In genomic region chr13:37345823-37346222, GRCm38 (mm10) we compare ENCODE assay signal across 17 mouse cellular contexts. TPM values are rescaled to one million over a fixed set of nuclear protein-coding genes. Genes with fewer than 3 reads are reported as not detected.
DNase-seq lines count a peak whose midpoint lies in the region; ATAC-seq and TF ChIP-seq lines count a peak whose summit lies in the region.
"Had no signal": no experiment of that assay in that cellular context is flagged by ENCODE, and none has a peak within 500 bp of the region (broad histone marks: within the 10 kb centered on the region; RNA-seq: fewer than 3 reads in every experiment).

No protein-coding gene starts in this region.

- no peak overlapping the region for H3K9ac ChIP-seq in lung, postnatal 0 days (replicated peaks; ENCODE audit: low read depth)
- H3K9ac ChIP-seq in limb, embryonic 14.5 days (ENCODE audit: low read depth, low read length, severe bottlenecking): no peak overlapping the region
- H3K9ac ChIP-seq: forebrain, embryonic 13.5 days; hindbrain, embryonic 14.5 days; lung, embryonic 15.5 days; midbrain, embryonic 12.5 days had no signal

- ATAC-seq in lung, postnatal 0 days: 0 out of 2 replicates have a peak, but pooled peaks have one; percentile 7
- ATAC-seq in limb, embryonic 14.5 days (ENCODE audit: low FRiP score, low read depth): no peak
- ATAC-seq: activated CD4-positive, CD25-positive, alpha-beta regulatory T cell, adult 4 months; forebrain, embryonic 13.5 days; intestine, postnatal 0 days had no signal

- no peaks in the 10 kb centered on the region for H3K27me3 ChIP-seq in lung, postnatal 0 days (replicated peaks; ENCODE audit: insufficient read depth, low read length)
- H3K27me3 ChIP-seq in limb, embryonic 14.5 days (ENCODE audit: control insufficient read depth, insufficient read depth, low read length): no peaks in the 10 kb centered on the region
- H3K27me3 ChIP-seq: forebrain, embryonic 13.5 days; lung, embryonic 15.5 days; midbrain, embryonic 12.5 days had no signal

- 86% methylated on average over 10 of the region's 10 CpGs for WGBS in lung, postnatal 0 days
- 92% methylated on average over 10 of the region's 10 CpGs for WGBS in limb, embryonic 14.5 days

- TF ChIP-seq POLR2A in limb, embryonic 14.5 days (IDR thresholded peaks at IDR 0.05; ENCODE audit: borderline replicate concordance, extremely low read depth, insufficient read depth, insufficient read length): no peak

- H3K4me1 ChIP-seq in lung, postnatal 0 days (ENCODE audit: insufficient read depth, low read depth, low read length): no peaks in the 10 kb centered on the region
- H3K4me1 ChIP-seq in brown adipose tissue, adult 24 weeks (ENCODE audit: control insufficient read depth, insufficient read depth, insufficient read length, low read length): no peaks in the 10 kb centered on the region
- H3K4me1 ChIP-seq in limb, embryonic 14.5 days (ENCODE audit: control insufficient read depth, insufficient read depth, low read length): 0 out of 2 replicates have a peak, but pooled peaks cover 6% of the 10 kb centered on the region
- H3K4me1 ChIP-seq: lung, embryonic 15.5 days; midbrain, embryonic 12.5 days had no signal

- no peaks in the 10 kb centered on the region for H3K36me3 ChIP-seq in lung, postnatal 0 days (ENCODE audit: insufficient read depth, low read length)
- H3K36me3 ChIP-seq in limb, embryonic 14.5 days (ENCODE audit: control insufficient read depth, insufficient read depth, low read length): no peaks in the 10 kb centered on the region
- H3K36me3 ChIP-seq: lung, embryonic 15.5 days; midbrain, embryonic 12.5 days had no signal

- no peak overlapping the region for H3K4me2 ChIP-seq in lung, postnatal 0 days (replicated peaks; ENCODE audit: low read depth, low read length)
- H3K4me2 ChIP-seq in limb, embryonic 14.5 days (replicated peaks; ENCODE audit: low read depth, low read length, severe bottlenecking): peak overlapping the region; percentile 31; the same call in 1 of the 2 replicates
- H3K4me2 ChIP-seq: forebrain, embryonic 13.5 days; hindbrain, embryonic 14.5 days; lung, embryonic 15.5 days; midbrain, embryonic 12.5 days had no signal

- H3K9me3 ChIP-seq in lung, postnatal 0 days (ENCODE audit: low read length): no peaks in the 10 kb centered on the region
- H3K9me3 ChIP-seq in limb, embryonic 14.5 days (ENCODE audit: control insufficient read depth, low read length): no peaks in the 10 kb centered on the region
- H3K9me3 ChIP-seq: forebrain, embryonic 13.5 days; lung, embryonic 15.5 days; midbrain, embryonic 12.5 days had no signal

- no peak overlapping the region for H3K4me3 ChIP-seq in lung, postnatal 0 days (ENCODE audit: low read depth, low read length)
- H3K4me3 ChIP-seq in brown adipose tissue, adult 24 weeks (ENCODE audit: insufficient read depth, low read depth, low read length): peak overlapping the region; percentile 43
- H3K4me3 ChIP-seq in limb, embryonic 14.5 days (replicated peaks; ENCODE audit: low read length): peak overlapping the region; percentile 11; the same call in 1 of the 2 replicates
- H3K4me3 ChIP-seq: forebrain, embryonic 13.5 days; lung, embryonic 15.5 days; midbrain, embryonic 12.5 days had no signal

- peak overlapping the region; percentile 22; the same call in 1 of the 2 replicates for H3K27ac ChIP-seq in lung, postnatal 0 days (ENCODE audit: low read length)
- peak overlapping the region; percentile 28 for H3K27ac ChIP-seq in brown adipose tissue, adult 24 weeks (replicated peaks; ENCODE audit: low read depth, low read length)
- no peak overlapping the region for H3K27ac ChIP-seq in limb, embryonic 14.5 days (replicated peaks; ENCODE audit: low read depth, low read length)
- H3K27ac ChIP-seq: forebrain, embryonic 13.5 days; hindbrain, embryonic 14.5 days; midbrain, embryonic 12.5 days had no signal

- DNase-seq in lung, postnatal 0 days (ENCODE audit: low spot score): no peak
- no peak for DNase-seq in lung, postnatal 36 days
- DNase-seq in limb, embryonic 14.5 days (ENCODE audit: low spot score): no peak
- DNase-seq in spleen, postnatal 36 days (ENCODE audit: low spot score in 2 of 2): peak; percentile 71 to 75
- no peak for DNase-seq in cerebellum, adult 11-12 months
- DNase-seq in layer of hippocampus, adult 8-10 months (ENCODE audit: low spot score in 2 of 2): no peak
- DNase-seq: adrenal gland, postnatal 25 days; cerebellum, adult 11 months; embryo, embryonic 11 days; kidney, postnatal 10 days had no signal

- no peak for TF ChIP-seq CTCF in lung, postnatal 0 days (IDR thresholded peaks at IDR 0.05)

- TF ChIP-seq EP300 in lung, postnatal 0 days (IDR thresholded peaks at IDR 0.05): no peak

RNA-seq across cellular contexts. Expression of gene Ly86, which starts 0.8 kb away (rescaled TPM):
- 13.8 and 15.5 TPM in 2 replicates for polyA plus RNA-seq in lung, postnatal 0 days (2015; fragmentation: Nextera tagmentation; extraction: Ambion mirVana)
- polyA plus RNA-seq in brown adipose tissue, adult 24 weeks (2012; ENCODE audit: insufficient read depth, insufficient read length, missing spikeins): 8.7 and 12.4 TPM in 2 replicates
- polyA plus RNA-seq in limb, embryonic 14.5 days (2012; rRNA removed): 15.0 and 15.8 TPM in 2 replicates
- polyA plus RNA-seq in limb, embryonic 14.5 days (2014; fragmentation: Nextera tagmentation; extraction: Ambion mirVana): 20.8 and 24.4 TPM in 2 replicates
- 10 to 100 TPM in 2 of 4 experiments, 1 to 10 TPM in 2; 8.7 to 78.2 (median 39.6) TPM for total RNA-seq in layer of hippocampus, adult 8-10 months (2022)

Comparison
In these comparisons a context has a peak if more than half of its experiments do, and no peak if none do; other contexts are left out.
1. DNase-seq: peak in spleen, postnatal 36 days (2 of 2); none in lung, postnatal 0 days (single experiment), lung, postnatal 36 days (single experiment), limb, embryonic 14.5 days (single experiment), cerebellum, adult 11-12 months (single experiment) and layer of hippocampus, adult 8-10 months (0 of 2).